Mouse (Mus musculus) myocyte (in vitro differentiated cells): ENCODE data around the gene Trmt5.

Experiments used
- MYOD1 ChIP-seq, 3 experiments: IDR thresholded peaks; one replicate each; pipeline ENCODE4 v1.6.1; 2011; ENCODE audit warnings: control low read depth in 2 of 3, low read depth in 2 of 3, mild to moderate bottlenecking in 2 of 3, moderate library complexity in 1 of 3; ENCODE audit not compliant: insufficient read length in 2 of 3, control insufficient read depth in 1 of 3
- MYOG ChIP-seq, 3 experiments: IDR thresholded peaks; one replicate each; pipeline ENCODE4 v1.6.1; 2011; ENCODE audit warnings: control low read depth in 2 of 3, low read depth in 2 of 3, mild to moderate bottlenecking in 2 of 3; ENCODE audit not compliant: insufficient read length in 2 of 3, control insufficient read depth in 1 of 3, insufficient read depth in 1 of 3
- POLR2A ChIP-seq: IDR thresholded peaks from one replicate; pipeline ENCODE4 v1.6.1; 2011; ENCODE audit warnings: low read depth, mild to moderate bottlenecking, control low read depth, moderate library complexity; ENCODE audit not compliant: insufficient read length
- REST ChIP-seq: IDR thresholded peaks from one replicate; pipeline ENCODE4 v1.6.1; 2011; ENCODE audit warnings: mild to moderate bottlenecking, control low read depth, moderate library complexity; ENCODE audit not compliant: insufficient read depth, insufficient read length
- TCF12 ChIP-seq: IDR thresholded peaks from one replicate; pipeline ENCODE4 v1.6.1; 2011; ENCODE audit warnings: mild to moderate bottlenecking, control low read depth; ENCODE audit not compliant: poor library complexity, insufficient read depth, severe bottlenecking

GRCm38 (mm10) chr12:73288626-73289025 lies 2.1 kb upstream of the Trmt5 start:
- no peak for TF ChIP-seq TCF12
- TF ChIP-seq MYOD1 (IDR thresholded peaks at IDR 0.05; ENCODE audit: control insufficient read depth in 1 of 3, insufficient read length in 2 of 3, low read depth in 2 of 3): no peak
- no peak for TF ChIP-seq POLR2A
- no peak for TF ChIP-seq MYOG (IDR thresholded peaks at IDR 0.05; ENCODE audit: control insufficient read depth in 1 of 3, insufficient read depth in 1 of 3, insufficient read length in 2 of 3, low read depth in 2 of 3)
- no peak for TF ChIP-seq REST
